Mouse (Mus musculus) liver, postnatal 0 days (tissue): ENCODE results near the gene D5Ertd579e.

ENCODE experiments used
- CTCF ChIP-seq: sonication (generic); IDR thresholded peaks from 2 replicates; pipeline ENCODE4 v1.5.1; 2016; ENCODE audit warnings: antibody characterized with exemption, low read depth
- EP300 ChIP-seq: IDR thresholded peaks from 2 replicates; pipeline ENCODE4 v1.6.1; 2016; ENCODE audit warnings: antibody characterized with exemption, low read depth, mild to moderate bottlenecking

DNA sequence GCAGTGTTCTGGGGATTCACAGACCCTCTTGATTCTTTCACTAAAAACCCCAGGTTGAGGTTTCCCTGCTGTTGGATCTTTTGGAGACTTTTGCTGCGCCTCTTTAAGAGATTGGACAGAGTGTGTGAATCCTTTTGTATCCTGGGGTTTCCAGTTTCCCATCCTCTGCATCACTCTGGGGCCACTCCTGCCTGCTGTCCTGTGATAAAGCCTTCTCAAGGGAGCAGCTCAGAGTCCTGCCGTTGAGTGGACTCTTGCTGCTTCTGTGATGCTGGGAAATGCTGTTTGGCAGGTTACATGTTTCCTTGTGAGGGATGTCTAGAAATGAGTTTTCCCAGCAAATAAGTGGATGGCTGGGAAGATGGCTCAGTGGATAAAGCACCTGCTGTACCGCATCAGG lies 37.6 kb upstream of the D5Ertd579e start:
- no peak for TF ChIP-seq CTCF
- peak; percentile 79 for TF ChIP-seq EP300
